Mouse (Mus musculus): ENCODE results near the gene Jmjd1c.

- no peak for TF ChIP-seq CTCF (IDR thresholded peaks at IDR 0.05)
- TF ChIP-seq POLR2A (IDR thresholded peaks at IDR 0.05; ENCODE audit: insufficient read depth, low read depth, low read length), result no peak
Measured at GRCm38 (mm10) chr10:67180021-67180420, 84.1 kb downstream of the Jmjd1c start.

All from heart, adult 2 months (tissue).